Mouse (Mus musculus): ENCODE measurements around the gene Mff. TPM values are rescaled to one million over a fixed set of nuclear protein-coding genes. Genes with fewer than 3 reads are reported as not detected.
A peak's percentile ranks its signal among the peaks of the same experiment; 100 is the strongest.

The Mff gene
- total RNA-seq (2021) (100 to 1,000 TPM; 161 to 168 TPM), polyA plus RNA-seq (2012; rRNA removed) (74.6 and 167 TPM in 2 replicates)
- long read RNA-seq, transcript Mff-208 (8 exons, 1,645 nt): major isoform, 21 of 174 reads
- long read RNA-seq, transcript Mff-202 (9 exons, 1,894 nt): minor isoform, 20 of 174 reads
- long read RNA-seq, transcript Mff-201 (8 exons, 1,706 nt): minor isoform, 8 of 174 reads
- long read RNA-seq, partial matches to known transcripts: 4 of 174 reads
- long read RNA-seq, other reads (novel, unspliced or antisense): 117 of 174 reads

DNA sequence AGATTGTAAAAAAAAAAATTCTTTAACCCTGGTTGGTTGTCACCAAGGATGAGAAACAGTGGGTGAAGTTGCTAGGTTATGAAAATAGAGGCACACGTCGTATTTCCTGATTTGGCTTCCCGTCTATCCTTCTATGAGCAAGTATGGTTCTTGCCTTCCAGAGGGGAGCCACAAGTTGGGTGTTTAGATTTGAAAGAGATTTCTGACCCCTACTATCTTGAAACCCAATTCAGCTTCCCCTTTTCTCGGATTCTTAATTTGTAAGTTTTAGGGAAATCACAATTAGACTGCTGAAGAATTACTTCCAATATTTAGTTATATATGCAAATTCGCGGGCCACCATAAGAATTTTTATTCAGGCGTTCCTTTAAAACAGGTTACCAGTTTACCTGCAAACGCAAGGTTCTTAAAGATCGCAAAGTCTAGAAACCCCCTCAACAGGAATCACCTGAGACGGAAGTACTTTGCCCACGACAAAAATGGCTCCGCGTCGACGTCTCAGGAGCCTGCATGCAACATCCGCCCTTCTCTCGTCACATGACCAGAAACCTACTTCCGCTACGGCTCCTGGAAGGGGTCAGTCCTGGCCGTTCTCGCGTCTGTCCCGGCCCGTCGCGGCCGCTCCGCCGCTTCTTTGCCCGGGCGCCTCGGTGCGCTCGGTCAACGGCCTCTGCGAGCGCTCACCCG is at the start of gene Mff:
Mff (plus strand) TSS at position 552 of the 687 bp plus-strand sequence.
- DNase-seq: peak; percentile 95 to 97
- peak within 1 kb of the TSS; percentile 74 for H3K4me3 ChIP-seq
- WGBS: 8% methylated on average over 38 of the region's 38 CpGs
- H3K27ac ChIP-seq: peak within 1 kb of the TSS; percentile 96
- peak; percentile 79 for TF ChIP-seq POLR2A (IDR thresholded peaks at IDR 0.05; ENCODE audit: insufficient read depth, low read depth, low read length)
- peak; percentile 84 for TF ChIP-seq EP300 (IDR thresholded peaks at IDR 0.05; ENCODE audit: insufficient read depth, low read depth, low read length)
- TF ChIP-seq CTCF (IDR thresholded peaks at IDR 0.05): no peak
- intact Hi-C loops (cut with DNase I): loop anchor here (5.0 to 10.0 kb wide), 2 partner anchors 118 to 410 kb away; partner anchors contain the start of gene Rhbdd1
- H3K27me3 ChIP-seq (ENCODE audit: control insufficient read depth, insufficient read depth, low read length): no peaks in the 10 kb centered on the region
- H3K4me1 ChIP-seq (ENCODE audit: control insufficient read depth, insufficient read depth, low read length): peaks cover 2% of the 10 kb centered on the region
- H3K36me3 ChIP-seq (ENCODE audit: control insufficient read depth, insufficient read depth, low read length): no peaks in the 10 kb centered on the region; the same call in none of the 2 replicates
- peaks cover 2% of the 10 kb centered on the region for H3K79me2 ChIP-seq (replicated peaks; ENCODE audit: control insufficient read depth, insufficient read depth, low read length)
- H3K9ac ChIP-seq (ENCODE audit: low read depth, low read length): peak within 1 kb of the TSS; percentile 94

DNA sequence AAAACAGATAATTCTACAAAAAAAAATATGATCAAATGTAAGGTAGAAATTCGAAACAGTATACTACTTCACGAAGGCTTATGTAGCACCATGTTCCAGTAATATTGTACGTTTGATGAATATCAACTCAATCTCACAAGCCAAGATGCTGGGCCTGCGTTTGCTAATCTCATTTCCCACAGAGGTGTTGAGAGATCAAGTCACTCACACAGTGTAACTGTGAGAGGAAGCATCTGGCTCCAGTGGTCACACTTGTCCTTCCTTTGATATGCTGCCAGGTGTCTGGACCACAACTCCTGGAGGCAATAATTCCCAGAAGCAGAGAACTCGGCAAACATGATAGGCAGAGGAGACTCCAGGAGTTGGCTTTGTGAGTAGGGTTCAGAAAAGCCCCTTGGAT is 38.4 kb upstream of the Mff start:
- 43% methylated on average over 5 of the region's 5 CpGs for WGBS
- Histone ChIP-seq H3K27me3 (ENCODE audit: control insufficient read depth, insufficient read depth, low read length) (no peaks in the 10 kb centered on the region), H3K4me3 (no peak overlapping the region), H3K79me2 (replicated peaks; ENCODE audit: control insufficient read depth, insufficient read depth, low read length) (no peaks in the 10 kb centered on the region), H3K36me3 (ENCODE audit: control insufficient read depth, insufficient read depth, low read length) (no peaks in the 10 kb centered on the region), H3K9ac (ENCODE audit: low read depth, low read length) (no peak overlapping the region), H3K27ac (no peak overlapping the region), H3K4me1 (ENCODE audit: control insufficient read depth, insufficient read depth, low read length) (no peaks in the 10 kb centered on the region)
- intact Hi-C loops (cut with DNase I): no loop called here
- TF ChIP-seq POLR2A (IDR thresholded peaks at IDR 0.05; ENCODE audit: insufficient read depth, low read depth, low read length): no peak
- no peak for TF ChIP-seq EP300 (IDR thresholded peaks at IDR 0.05; ENCODE audit: insufficient read depth, low read depth, low read length)
- no peak for TF ChIP-seq CTCF (IDR thresholded peaks at IDR 0.05)
- DNase-seq: no peak

DNA sequence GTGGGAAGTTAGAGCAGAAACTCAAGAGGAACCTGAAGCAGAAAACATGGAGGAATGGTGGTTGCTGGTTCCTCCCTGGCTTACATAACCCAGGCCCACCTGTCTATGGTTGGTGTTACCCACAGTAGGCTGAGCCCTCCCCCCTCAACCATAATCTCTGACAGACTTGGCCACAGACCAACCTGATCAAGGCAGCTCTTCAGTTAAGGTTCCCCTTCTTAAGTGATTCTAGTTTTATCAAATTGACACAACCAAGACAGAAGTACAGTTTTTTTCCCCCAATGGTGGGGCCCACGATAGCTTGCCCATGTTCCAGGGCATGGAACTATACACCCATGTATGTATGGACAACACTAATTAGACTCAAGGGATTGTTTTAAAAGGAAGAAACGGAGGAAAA is 37.8 kb upstream of the Mff start:
- no peak overlapping the region for H3K27ac ChIP-seq
- no peak for DNase-seq
- no peaks in the 10 kb centered on the region for H3K36me3 ChIP-seq (ENCODE audit: control insufficient read depth, insufficient read depth, low read length)
- no peaks in the 10 kb centered on the region for H3K4me1 ChIP-seq (ENCODE audit: control insufficient read depth, insufficient read depth, low read length)
- 75% methylated on average over 2 of the region's 2 CpGs for WGBS
- intact Hi-C loops (cut with DNase I): no loop called here
- H3K27me3 ChIP-seq (ENCODE audit: control insufficient read depth, insufficient read depth, low read length): no peaks in the 10 kb centered on the region
- no peak overlapping the region for H3K9ac ChIP-seq (ENCODE audit: low read depth, low read length)
- H3K79me2 ChIP-seq (replicated peaks; ENCODE audit: control insufficient read depth, insufficient read depth, low read length): no peaks in the 10 kb centered on the region
- H3K4me3 ChIP-seq: no peak overlapping the region
- no peak for TF ChIP-seq CTCF (IDR thresholded peaks at IDR 0.05)
- no peak for TF ChIP-seq POLR2A (IDR thresholded peaks at IDR 0.05; ENCODE audit: insufficient read depth, low read depth, low read length)
- no peak for TF ChIP-seq EP300 (IDR thresholded peaks at IDR 0.05; ENCODE audit: insufficient read depth, low read depth, low read length)

DNA sequence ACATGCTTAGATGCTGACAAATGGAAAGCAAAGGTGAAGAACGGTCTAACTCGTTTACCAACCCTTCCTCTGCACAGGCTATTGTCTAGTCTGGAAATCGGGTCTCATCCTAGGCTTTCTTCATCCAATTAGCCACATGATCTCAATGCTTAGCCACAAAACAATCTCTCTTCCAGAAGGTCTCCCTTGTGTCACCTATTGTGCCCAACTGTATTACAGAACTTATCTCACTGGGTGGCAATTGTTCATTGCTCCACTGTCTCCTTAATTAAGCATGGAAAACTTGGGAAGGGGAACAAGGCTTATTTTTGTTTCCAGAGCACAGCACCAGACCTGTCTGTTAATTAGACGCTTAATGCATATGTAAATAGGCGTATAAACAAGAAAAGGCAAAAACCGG is 36.8 kb upstream of the Mff start:
- Histone ChIP-seq H3K79me2 (replicated peaks; ENCODE audit: control insufficient read depth, insufficient read depth, low read length) (no peaks in the 10 kb centered on the region), H3K4me3 (no peak overlapping the region), H3K27ac (no peak overlapping the region), H3K9ac (ENCODE audit: low read depth, low read length) (no peak overlapping the region), H3K4me1 (ENCODE audit: control insufficient read depth, insufficient read depth, low read length) (no peaks in the 10 kb centered on the region), H3K27me3 (ENCODE audit: control insufficient read depth, insufficient read depth, low read length) (no peaks in the 10 kb centered on the region), H3K36me3 (ENCODE audit: control insufficient read depth, insufficient read depth, low read length) (no peaks in the 10 kb centered on the region)
- no peak for TF ChIP-seq POLR2A (IDR thresholded peaks at IDR 0.05; ENCODE audit: insufficient read depth, low read depth, low read length)
- no peak for TF ChIP-seq EP300 (IDR thresholded peaks at IDR 0.05; ENCODE audit: insufficient read depth, low read depth, low read length)
- TF ChIP-seq CTCF (IDR thresholded peaks at IDR 0.05): no peak
- no peak for DNase-seq
- WGBS: 86% methylated on average over 6 of the region's 6 CpGs
- intact Hi-C loops (cut with DNase I): no loop called here

DNA sequence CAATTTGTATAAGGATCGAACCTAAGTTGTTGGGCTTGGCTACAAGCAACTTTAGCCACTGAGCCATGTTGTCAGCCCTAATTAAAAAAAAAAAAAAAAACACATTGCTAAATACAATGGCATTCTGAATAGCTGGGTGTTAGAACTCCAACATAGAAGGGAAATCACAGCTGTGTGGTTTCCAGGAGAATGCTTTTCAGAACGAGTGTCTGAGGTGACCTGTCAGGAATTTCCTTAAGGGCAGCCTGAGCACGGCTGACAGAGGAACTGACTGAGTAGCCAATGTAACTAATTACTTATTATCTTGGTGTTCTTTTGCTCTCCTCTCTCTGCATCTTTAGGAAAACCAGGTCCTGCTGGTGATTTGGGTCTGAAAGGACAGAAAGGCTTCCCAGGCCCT is 28.8 kb upstream of the Mff start:
- no peaks in the 10 kb centered on the region for H3K27me3 ChIP-seq (ENCODE audit: control insufficient read depth, insufficient read depth, low read length)
- no peak overlapping the region for H3K27ac ChIP-seq
- H3K4me3 ChIP-seq: no peak overlapping the region
- no peak for DNase-seq
- TF ChIP-seq POLR2A (IDR thresholded peaks at IDR 0.05; ENCODE audit: insufficient read depth, low read depth, low read length): no peak
- no peak for TF ChIP-seq CTCF (IDR thresholded peaks at IDR 0.05)
- no peaks in the 10 kb centered on the region for H3K79me2 ChIP-seq (replicated peaks; ENCODE audit: control insufficient read depth, insufficient read depth, low read length)
- H3K9ac ChIP-seq (ENCODE audit: low read depth, low read length): no peak overlapping the region
- no peaks in the 10 kb centered on the region; the same call in 1 of the 2 replicates for H3K4me1 ChIP-seq (ENCODE audit: control insufficient read depth, insufficient read depth, low read length)
- WGBS: 48% methylated on average over 3 of the region's 3 CpGs
- intact Hi-C loops (cut with DNase I): no loop called here
- no peaks in the 10 kb centered on the region for H3K36me3 ChIP-seq (ENCODE audit: control insufficient read depth, insufficient read depth, low read length)

Data from heart, adult 2 months (tissue).